Mouse (Mus musculus) thymus, postnatal 36 days (tissue): ENCODE data around the gene Fam151b.

Experiments used
- DNase-seq, 2 experiments: peaks; one replicate each; pipeline ENCODE4 v3.0.0; 2022; ENCODE audit warnings: mixed read lengths in 2 of 2

Gene Fam151b

GRCm38 (mm10) chr13:92483852-92484463 lies at the start of gene Fam151b:
Gene Fam151b (minus strand): TSS chr13:92484015.
- peak; percentile 94 to 98 for DNase-seq

- DNase-seq = no peak
Observed at GRCm38 (mm10) chr13:92532216-92532615, 48.4 kb upstream of the Fam151b start.

GRCm38 (mm10) chr13:92531237-92531636 lies 47.4 kb upstream of the Fam151b start:
- no peak for DNase-seq

GRCm38 (mm10) chr13:92530721-92531211 lies 47.0 kb upstream of the Fam151b start, which contains the start of gene Zfyve16:
Gene Zfyve16 (minus strand): TSS chr13:92530868.
- peak; percentile 93 to 96 for DNase-seq

GRCm38 (mm10) chr13:92529828-92530720 lies 46.3 kb upstream of the Fam151b start:
- no peak for DNase-seq

GRCm38 (mm10) chr13:92523178-92523813 lies 39.5 kb upstream of the Fam151b start:
- DNase-seq = no peak

GRCm38 (mm10) chr13:92504871-92505270 lies 21.1 kb upstream of the Fam151b start:
- no peak for DNase-seq

- no peak for DNase-seq
Observed at GRCm38 (mm10) chr13:92491923-92492322, 8.1 kb upstream of the Fam151b start.

- DNase-seq = no peak
Observed at GRCm38 (mm10) chr13:92490817-92491216, 7.0 kb upstream of the Fam151b start.

- DNase-seq = peak; percentile 49 to 60
Observed at GRCm38 (mm10) chr13:92483348-92483747, 467 bp downstream of the Fam151b start.

GRCm38 (mm10) chr13:92470151-92470550 lies 13.7 kb downstream of the Fam151b start:
- DNase-seq = no peak

- DNase-seq = no peak
Observed at GRCm38 (mm10) chr13:92469381-92469780, 14.4 kb downstream of the Fam151b start.

- DNase-seq = no peak
Observed at GRCm38 (mm10) chr13:92467891-92468290, 15.9 kb downstream of the Fam151b start.

GRCm38 (mm10) chr13:92464698-92465097 lies 19.1 kb downstream of the Fam151b start:
- no peak for DNase-seq

- DNase-seq = no peak
Observed at GRCm38 (mm10) chr13:92446872-92447271, 36.9 kb downstream of the Fam151b start.

- no peak for DNase-seq
Observed at GRCm38 (mm10) chr13:92440286-92440685, 43.5 kb downstream of the Fam151b start.

GRCm38 (mm10) chr13:92438656-92439055 lies 45.2 kb downstream of the Fam151b start:
- DNase-seq = no peak

GRCm38 (mm10) chr13:92427351-92427855 lies 56.4 kb downstream of the Fam151b start:
- DNase-seq = no peak

GRCm38 (mm10) chr13:92426294-92427051 lies 57.3 kb downstream of the Fam151b start:
- peak in 1 of 2 experiments; percentile 7 for DNase-seq

GRCm38 (mm10) chr13:92425758-92426264 lies 58.0 kb downstream of the Fam151b start, which contains the start of gene Ankrd34b:
Gene Ankrd34b (plus strand): TSS chr13:92425896.
- DNase-seq = peak; percentile 31 to 57

GRCm38 (mm10) chr13:92423711-92424110 lies 60.1 kb downstream of the Fam151b start:
- no peak for DNase-seq

GRCm38 (mm10) chr13:92419630-92420029 lies 64.2 kb downstream of the Fam151b start:
- no peak for DNase-seq
